Mouse (Mus musculus) spleen, adult 10 weeks (tissue): ENCODE data around the gene Tiam1. TPM values are rescaled to one million over a fixed set of nuclear protein-coding genes. Genes with fewer than 3 reads are reported as not detected.

Experiments used
- polyA plus RNA-seq: library from polyadenylated mRNA; stranded (reverse); fragments of 350-450 nt; fragmentation: Illumina TruSeq; extraction: RNeasy Lipid Tissue Mini Kit (QIAGEN cat#74804); gene quantifications from one replicate; pipeline ENCODE4 v1.2.3, GENCODE M21; 2015; ENCODE audit warnings: low replicate concordance; ENCODE audit not compliant: insufficient read depth

Gene Tiam1
- 10.1 TPM for polyA plus RNA-seq

GRCm38 (mm10) chr16:90143760-90144516, at the start of gene Tiam1:
Tiam1 (minus strand) TSS chr16:90143769.

Other genes with a start within 250 kb of the Tiam1 start
- gene Sod1, start 77.0 kb upstream of the Tiam1 start, polyA plus RNA-seq: 464 TPM
- gene Scaf4, start 140.7 kb upstream of the Tiam1 start, polyA plus RNA-seq: 52.1 TPM
- gene Hunk, start 242.2 kb upstream of the Tiam1 start, polyA plus RNA-seq: 0.84 TPM